Mouse (Mus musculus): ENCODE data around the gene Taok3. TPM values are rescaled to one million over a fixed set of nuclear protein-coding genes. Genes with fewer than 3 reads are reported as not detected.

The Taok3 gene
- polyA plus RNA-seq, 1 experiment from 2014 or later, result 40.4 TPM

DNA sequence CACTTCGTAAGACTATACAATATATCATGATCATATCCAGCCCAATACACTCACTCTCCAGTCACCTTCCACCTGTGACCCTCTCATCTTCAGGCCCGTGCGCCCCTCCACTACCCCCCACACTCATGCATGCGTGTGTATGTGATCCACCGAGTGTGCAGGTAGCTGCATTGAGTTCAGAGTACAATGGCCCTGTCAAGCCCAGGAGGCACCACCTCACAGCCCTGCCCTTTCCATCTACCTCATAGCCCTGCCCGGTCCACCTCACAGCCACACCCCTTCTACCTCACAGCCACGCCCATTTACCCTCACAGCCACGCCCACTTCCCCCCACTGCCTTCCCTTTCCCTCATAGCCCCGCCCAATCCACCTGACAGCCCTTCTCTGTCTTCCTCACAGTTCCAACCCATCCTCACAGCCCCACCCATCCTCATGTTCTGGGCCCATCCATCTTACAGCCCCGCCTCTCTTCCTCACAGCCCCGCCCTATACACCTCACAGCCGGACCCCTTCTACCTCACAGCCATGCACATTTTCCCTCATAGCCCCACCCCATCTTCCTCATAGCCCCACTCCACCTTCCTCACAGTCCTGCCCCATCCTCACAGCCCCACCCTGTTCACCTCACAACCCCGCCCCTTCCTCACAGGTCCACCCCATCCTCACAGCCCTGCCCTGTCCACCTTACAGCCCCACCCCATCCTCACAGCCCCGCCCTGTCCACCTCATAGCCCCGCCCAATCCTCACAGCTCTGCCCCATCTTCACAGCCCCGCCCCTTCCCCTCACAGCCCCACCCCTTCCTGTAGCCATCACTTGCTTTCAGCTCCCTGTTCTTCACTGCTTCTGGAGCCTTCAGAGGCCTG is 5.8 kb downstream of the Taok3 start:
- H3K36me3 ChIP-seq (ENCODE audit: control insufficient read depth, insufficient read depth), result no peaks in the 10 kb centered on the region
- H3K4me1 ChIP-seq (replicated peaks; ENCODE audit: control insufficient read depth, insufficient read depth, low read length), result no peaks in the 10 kb centered on the region; the same call in 1 of the 2 replicates
- H3K9ac ChIP-seq (ENCODE audit: low read depth, low read length), result no peak overlapping the region
- no peak overlapping the region for H3K27ac ChIP-seq (ENCODE audit: low read depth, low read length)
- H3K9me3 ChIP-seq (ENCODE audit: control insufficient read depth), result no peaks in the 10 kb centered on the region
- peak; percentile 50 for ATAC-seq
- no peak overlapping the region for H3K4me3 ChIP-seq (ENCODE audit: low read depth, low read length)
- 76% methylated on average over 16 of the region's 16 CpGs for WGBS
- no peaks in the 10 kb centered on the region for H3K27me3 ChIP-seq (replicated peaks; ENCODE audit: control insufficient read depth, insufficient read depth, low read length)
- TF ChIP-seq CTCF (IDR thresholded peaks at IDR 0.05; ENCODE audit: low read depth), result no peak
- no peak overlapping the region for H3K4me2 ChIP-seq (replicated peaks; ENCODE audit: low read depth)

DNA sequence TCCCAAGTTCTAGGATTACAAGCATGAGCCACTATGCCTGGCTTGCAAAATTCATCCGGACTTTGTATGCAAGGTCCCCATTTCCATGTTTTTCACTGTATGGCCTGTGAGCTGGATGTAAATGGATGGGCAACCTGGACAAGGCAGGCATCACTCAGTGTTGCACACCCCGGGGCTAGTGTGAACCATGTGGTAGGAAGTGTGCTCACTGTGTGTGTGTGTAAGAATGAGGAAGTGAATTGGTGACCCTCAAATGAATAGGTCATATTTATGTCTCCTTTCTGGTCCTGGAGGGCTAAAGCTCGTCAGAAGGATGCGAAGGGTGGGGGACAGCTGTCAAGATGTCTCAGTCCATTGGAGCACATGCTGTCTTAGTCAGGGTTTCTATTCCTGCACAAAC is 7.1 kb downstream of the Taok3 start:
- Histone ChIP-seq H3K4me3 (ENCODE audit: low read depth, low read length) (no peak overlapping the region), H3K9me3 (ENCODE audit: control insufficient read depth) (no peaks in the 10 kb centered on the region), H3K27me3 (replicated peaks; ENCODE audit: control insufficient read depth, insufficient read depth, low read length) (no peaks in the 10 kb centered on the region), H3K27ac (ENCODE audit: low read depth, low read length) (no peak overlapping the region), H3K36me3 (ENCODE audit: control insufficient read depth, insufficient read depth) (no peaks in the 10 kb centered on the region), H3K4me1 (replicated peaks; ENCODE audit: control insufficient read depth, insufficient read depth, low read length) (no peaks in the 10 kb centered on the region; the same call in 1 of the 2 replicates), H3K4me2 (replicated peaks; ENCODE audit: low read depth) (no peak overlapping the region), H3K9ac (ENCODE audit: low read depth, low read length) (no peak overlapping the region)
- 81% methylated on average over 4 of the region's 4 CpGs for WGBS
- no peak for ATAC-seq
- TF ChIP-seq CTCF (IDR thresholded peaks at IDR 0.05; ENCODE audit: low read depth), result no peak

DNA sequence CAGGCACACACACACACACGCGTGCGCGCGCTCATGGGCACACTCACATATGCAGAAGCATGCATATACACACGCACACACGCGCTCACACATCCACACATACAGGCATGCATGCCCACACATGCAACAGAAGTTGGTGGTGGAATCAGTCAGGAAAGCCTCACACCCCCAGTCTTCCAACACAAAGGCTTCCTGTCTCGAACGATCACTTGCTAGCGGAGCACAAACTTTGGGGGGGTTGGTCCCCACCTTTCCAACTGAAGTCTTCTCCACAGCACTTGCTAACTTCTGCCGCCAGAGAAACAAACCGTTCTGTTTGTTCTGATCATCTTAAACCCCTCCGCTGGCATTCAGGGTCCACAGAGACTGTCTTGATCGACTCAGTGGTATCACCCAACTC is 10.8 kb downstream of the Taok3 start:
- Histone ChIP-seq H3K9ac (ENCODE audit: low read depth, low read length) (no peak overlapping the region), H3K4me2 (replicated peaks; ENCODE audit: low read depth) (no peak overlapping the region), H3K27me3 (replicated peaks; ENCODE audit: control insufficient read depth, insufficient read depth, low read length) (no peaks in the 10 kb centered on the region), H3K4me3 (ENCODE audit: low read depth, low read length) (no peak overlapping the region), H3K27ac (ENCODE audit: low read depth, low read length) (no peak overlapping the region), H3K4me1 (replicated peaks; ENCODE audit: control insufficient read depth, insufficient read depth, low read length) (peaks cover 7% of the 10 kb centered on the region; the same call in 1 of the 2 replicates), H3K9me3 (ENCODE audit: control insufficient read depth) (no peaks in the 10 kb centered on the region), H3K36me3 (ENCODE audit: control insufficient read depth, insufficient read depth) (no peaks in the 10 kb centered on the region)
- no peak for ATAC-seq
- WGBS, result 91% methylated on average over 15 of the region's 15 CpGs
- TF ChIP-seq CTCF (IDR thresholded peaks at IDR 0.05; ENCODE audit: low read depth), result no peak

DNA sequence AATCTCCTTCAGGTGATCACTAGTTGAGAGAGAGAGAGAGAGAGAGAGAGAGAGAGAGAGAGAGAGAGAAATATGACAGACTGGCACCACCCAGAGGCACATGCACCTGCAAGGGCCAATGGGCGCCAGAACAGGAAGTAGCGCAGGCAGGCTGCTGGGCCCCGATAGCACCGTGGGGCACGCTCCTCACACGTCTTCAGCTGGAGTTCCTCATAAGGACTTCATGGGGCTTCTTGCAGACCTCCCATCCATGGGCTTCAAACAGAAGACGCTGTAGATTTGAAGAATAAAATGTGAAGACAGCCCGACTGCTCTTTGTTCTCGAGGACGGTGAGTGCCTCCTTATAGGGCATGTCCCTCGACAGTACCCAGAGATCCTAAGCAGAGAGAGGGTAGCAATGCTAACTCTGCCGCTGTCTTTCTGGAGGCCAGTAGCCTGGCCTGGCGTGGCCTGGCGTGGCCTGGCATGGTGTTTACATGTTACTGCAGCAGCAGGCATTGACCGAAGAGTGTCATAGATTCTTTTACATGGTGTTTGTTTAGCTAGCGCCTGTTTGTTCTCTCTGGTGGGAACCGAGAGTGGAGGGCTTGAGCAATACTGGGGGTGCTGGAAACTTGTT is 13.6 kb downstream of the Taok3 start:
- H3K36me3 ChIP-seq (ENCODE audit: control insufficient read depth, insufficient read depth), result no peaks in the 10 kb centered on the region
- peak; percentile 77 for ATAC-seq
- TF ChIP-seq CTCF (IDR thresholded peaks at IDR 0.05; ENCODE audit: low read depth), result no peak
- peak overlapping the region; percentile 63 for H3K4me2 ChIP-seq (replicated peaks; ENCODE audit: low read depth)
- H3K4me1 ChIP-seq (replicated peaks; ENCODE audit: control insufficient read depth, insufficient read depth, low read length), result peaks cover 9% of the 10 kb centered on the region
- peak overlapping the region; percentile 37; the same call in 1 of the 2 replicates for H3K9ac ChIP-seq (ENCODE audit: low read depth, low read length)
- WGBS, result 36% methylated on average over 17 of the region's 17 CpGs
- peak overlapping the region; percentile 81 for H3K27ac ChIP-seq (ENCODE audit: low read depth, low read length)
- H3K4me3 ChIP-seq (ENCODE audit: low read depth, low read length), result peak overlapping the region; percentile 27
- no peaks in the 10 kb centered on the region for H3K27me3 ChIP-seq (replicated peaks; ENCODE audit: control insufficient read depth, insufficient read depth, low read length)
- H3K9me3 ChIP-seq (ENCODE audit: control insufficient read depth), result no peaks in the 10 kb centered on the region

DNA sequence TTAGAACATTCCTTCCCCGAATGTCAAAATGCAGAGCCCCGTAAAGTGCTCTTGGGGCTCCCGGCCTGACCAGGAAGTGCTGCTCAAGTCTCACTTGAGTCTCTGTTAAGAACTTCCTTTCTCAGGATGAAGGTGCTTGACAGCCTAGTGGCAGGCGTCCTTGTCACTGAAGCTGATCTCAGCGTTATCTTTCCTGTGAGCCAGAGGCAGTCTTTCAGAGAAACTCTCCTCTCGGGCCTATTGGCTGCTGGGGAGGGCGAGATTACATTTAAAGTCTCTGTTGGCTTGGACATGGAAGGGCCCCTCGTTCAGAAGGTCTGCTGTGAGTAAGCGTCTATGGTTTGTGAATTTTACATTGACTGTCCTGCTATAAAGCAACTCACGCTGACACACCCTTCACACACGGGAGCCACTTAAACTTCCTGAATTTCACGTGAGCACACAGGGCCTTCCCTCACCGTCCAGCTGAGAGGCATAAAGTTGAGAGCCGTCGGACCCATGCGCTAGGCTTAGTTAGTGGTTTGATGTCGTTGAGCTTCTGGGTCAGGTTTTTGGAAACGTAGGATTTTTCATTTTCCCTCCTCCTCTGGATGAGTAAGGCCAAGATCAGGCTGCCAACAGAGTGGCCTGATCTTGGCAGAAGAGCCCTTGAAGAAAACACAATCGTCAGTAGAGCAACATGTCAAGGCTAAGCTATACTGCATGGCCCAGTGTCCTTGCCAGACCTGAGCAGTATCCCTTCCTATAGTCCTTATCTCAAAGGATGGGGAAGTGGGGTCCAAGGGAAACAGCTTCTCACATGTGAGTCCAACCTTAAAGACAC is 14.3 kb downstream of the Taok3 start:
- Histone ChIP-seq H3K27ac (ENCODE audit: low read depth, low read length) (peak overlapping the region; percentile 81), H3K4me1 (replicated peaks; ENCODE audit: control insufficient read depth, insufficient read depth, low read length) (peaks cover 15% of the 10 kb centered on the region), H3K27me3 (replicated peaks; ENCODE audit: control insufficient read depth, insufficient read depth, low read length) (no peaks in the 10 kb centered on the region), H3K4me3 (ENCODE audit: low read depth, low read length) (peak overlapping the region; percentile 27), H3K9me3 (ENCODE audit: control insufficient read depth) (no peaks in the 10 kb centered on the region), H3K4me2 (replicated peaks; ENCODE audit: low read depth) (peak overlapping the region; percentile 63), H3K9ac (ENCODE audit: low read depth, low read length) (peak overlapping the region; percentile 11; the same call in 1 of the 2 replicates), H3K36me3 (ENCODE audit: control insufficient read depth, insufficient read depth) (no peaks in the 10 kb centered on the region)
- peak; percentile 58 for ATAC-seq
- TF ChIP-seq CTCF (IDR thresholded peaks at IDR 0.05; ENCODE audit: low read depth), result no peak
- WGBS, result 23% methylated on average over 19 of the region's 19 CpGs
